Mouse (Mus musculus) brain, adult 2 months (tissue): Measurements from ENCODE around the gene Rdx.

Source experiments
- DNase-seq: peaks from one replicate; pipeline ENCODE4 v3.0.0; 2011; ENCODE audit warnings: low read depth, low spot score

The Rdx gene

GRCm38 (mm10) chr9:52047129-52047820, at the start of gene Rdx:
Gene Rdx (plus strand): TSS chr9:52047173.
- DNase-seq, result peak; percentile 34

DNA sequence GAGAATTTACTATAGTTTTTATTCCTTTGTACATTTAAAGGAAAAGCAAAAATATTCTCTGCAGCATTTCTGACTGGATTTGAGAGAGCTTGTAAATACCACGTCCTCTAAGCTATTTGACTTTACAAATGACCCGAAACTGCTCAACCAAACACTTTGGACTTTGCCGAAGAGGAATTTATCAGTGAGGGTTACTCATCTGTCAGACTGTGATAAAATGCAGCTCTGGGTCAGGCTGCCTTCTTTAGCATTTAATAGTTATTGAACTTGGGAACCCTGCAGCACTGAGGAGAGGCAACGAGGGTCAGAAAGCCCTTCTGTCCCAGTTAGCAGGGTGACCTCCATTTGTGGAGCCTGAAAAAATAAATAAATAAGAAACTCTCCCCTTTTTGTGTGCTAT, 43.5 kb upstream of the Rdx start:
- no peak for DNase-seq

- no peak for DNase-seq
Measured at GRCm38 (mm10) chr9:52007341-52007740, 39.6 kb upstream of the Rdx start.

- DNase-seq, result no peak
Measured at GRCm38 (mm10) chr9:52008511-52008910, 38.5 kb upstream of the Rdx start.

- DNase-seq, result peak; percentile 75
Measured at GRCm38 (mm10) chr9:52012311-52012710, 34.7 kb upstream of the Rdx start.

- DNase-seq, result no peak
Measured at GRCm38 (mm10) chr9:52012781-52013436, 34.1 kb upstream of the Rdx start.

DNA sequence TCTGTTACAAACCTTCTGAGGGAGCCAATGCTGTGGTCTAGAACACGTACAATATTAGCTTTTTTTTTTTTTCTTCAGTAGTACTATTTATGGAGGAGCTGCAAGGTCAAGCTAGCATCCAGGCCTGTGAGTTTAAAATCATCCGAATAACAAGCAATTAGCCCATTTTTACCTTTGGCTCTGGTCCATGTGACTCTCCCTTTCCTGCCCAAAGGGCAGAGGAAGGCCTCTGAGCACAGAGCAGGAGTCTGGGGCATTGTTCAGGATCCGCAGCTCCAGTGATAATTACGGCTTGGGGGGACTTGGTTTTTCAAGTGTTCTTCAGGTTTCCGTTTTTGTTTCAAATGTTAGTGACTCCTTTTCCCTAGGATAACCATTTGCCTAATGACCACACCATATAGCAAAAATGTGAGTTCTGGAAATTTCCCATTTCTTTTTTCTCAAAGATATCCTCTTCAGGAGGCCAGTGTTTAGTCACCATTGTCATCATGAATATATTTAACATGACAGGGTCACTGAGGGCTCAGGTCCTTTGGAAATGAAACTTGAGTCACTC, 33.0 kb upstream of the Rdx start:
- DNase-seq, result no peak

DNA sequence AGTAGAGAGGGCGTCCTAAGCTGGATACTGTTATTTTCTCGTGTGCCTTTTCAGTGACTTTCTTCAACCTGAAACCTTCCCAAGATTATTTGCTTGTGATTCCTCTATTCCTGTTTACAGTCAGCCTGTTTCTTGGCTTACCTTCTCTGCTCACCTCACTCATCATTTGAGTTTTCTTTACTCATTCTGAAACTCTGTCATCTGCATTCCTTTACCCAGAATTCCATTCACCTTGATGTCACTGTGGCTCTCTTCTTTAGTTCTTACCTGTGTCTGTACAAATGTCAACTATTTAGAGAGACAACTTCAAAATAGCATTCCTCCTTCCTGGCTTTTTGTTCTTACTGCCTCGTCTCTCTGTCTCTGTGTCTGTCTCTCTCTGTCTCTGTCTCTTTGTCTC, 29.9 kb upstream of the Rdx start:
- DNase-seq, result no peak

DNA sequence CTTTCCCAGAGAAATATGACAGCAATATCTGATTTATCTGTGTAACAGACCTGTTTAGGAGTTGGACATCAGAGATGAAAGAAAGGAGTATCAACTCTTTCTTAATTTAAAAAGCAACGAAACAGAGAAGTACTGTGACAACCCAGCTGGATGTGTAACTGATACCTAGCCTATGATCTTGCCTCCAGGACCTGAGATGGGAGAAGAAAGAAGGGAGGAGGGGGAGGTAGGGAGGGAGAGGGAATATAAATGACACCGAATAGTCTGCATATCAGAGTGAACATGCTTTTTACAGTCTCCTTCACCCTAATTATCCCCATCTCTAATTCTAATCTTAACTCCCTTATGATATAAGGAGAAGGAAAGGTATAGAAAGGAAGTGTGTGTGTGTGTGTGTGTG, 29.1 kb upstream of the Rdx start:
- no peak for DNase-seq

- no peak for DNase-seq
Measured at GRCm38 (mm10) chr9:52018505-52018904, 28.5 kb upstream of the Rdx start.

- DNase-seq, result no peak
Measured at GRCm38 (mm10) chr9:52027257-52028020, 19.5 kb upstream of the Rdx start.

DNA sequence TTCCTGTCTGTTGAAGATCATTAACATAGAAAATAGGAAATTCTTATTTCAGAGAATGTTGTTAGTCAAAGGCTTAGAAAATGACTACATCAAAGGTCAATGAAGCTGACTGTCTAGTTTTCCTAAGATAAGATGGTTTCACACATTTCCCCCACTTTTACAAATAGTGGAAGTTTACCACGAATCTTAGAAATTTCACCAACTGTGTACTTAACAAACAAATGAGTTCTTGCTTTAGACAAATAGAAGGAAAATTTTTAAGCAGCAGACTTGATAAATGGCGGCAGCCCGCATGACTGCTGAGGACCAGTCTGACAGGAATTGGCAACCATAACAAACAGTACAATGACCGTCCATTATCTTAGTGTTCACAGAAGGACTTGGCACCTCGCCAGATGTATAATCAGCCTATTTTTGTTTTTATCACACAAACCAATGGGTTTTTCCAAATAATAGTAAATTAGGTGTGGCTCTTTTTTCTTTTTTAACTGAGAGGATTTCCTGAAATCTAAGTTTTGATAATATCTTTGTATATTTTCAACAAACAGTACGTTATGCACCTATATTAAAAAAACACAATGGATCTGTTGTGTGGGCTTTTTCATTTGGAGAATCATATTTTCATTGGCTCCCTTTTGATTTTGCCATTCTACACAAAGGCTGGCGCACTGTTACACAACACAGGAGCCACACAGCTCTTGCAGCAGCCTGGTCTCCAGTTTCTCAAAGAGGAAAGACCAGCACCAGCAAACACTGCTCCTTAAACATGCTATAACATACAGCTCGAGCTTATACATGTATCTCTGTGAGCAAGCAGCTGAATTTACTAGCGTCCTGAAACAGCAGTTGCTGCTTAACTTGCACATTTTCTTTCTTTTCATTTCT, 18.2 kb upstream of the Rdx start:
- DNase-seq, result peak; percentile 61

DNA sequence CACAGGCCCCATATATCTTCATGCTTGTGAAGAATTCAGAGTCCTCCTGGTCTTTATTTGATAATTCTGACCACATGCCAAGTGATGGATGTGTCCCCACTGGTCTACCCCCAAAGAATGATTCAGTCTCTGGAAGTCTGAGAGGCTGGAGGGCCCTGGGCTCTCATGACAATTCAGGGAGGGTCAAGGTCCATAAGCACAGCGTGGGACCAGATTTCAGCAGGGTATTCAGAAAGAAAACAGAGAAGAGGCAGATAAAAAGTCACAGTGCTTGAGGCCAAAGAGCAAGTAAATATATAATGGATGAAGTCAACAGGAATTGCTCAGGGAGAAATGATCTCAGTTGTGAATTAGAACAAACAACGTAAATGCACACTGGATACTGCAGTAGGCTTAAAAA, 15.5 kb upstream of the Rdx start:
- DNase-seq, result no peak

DNA sequence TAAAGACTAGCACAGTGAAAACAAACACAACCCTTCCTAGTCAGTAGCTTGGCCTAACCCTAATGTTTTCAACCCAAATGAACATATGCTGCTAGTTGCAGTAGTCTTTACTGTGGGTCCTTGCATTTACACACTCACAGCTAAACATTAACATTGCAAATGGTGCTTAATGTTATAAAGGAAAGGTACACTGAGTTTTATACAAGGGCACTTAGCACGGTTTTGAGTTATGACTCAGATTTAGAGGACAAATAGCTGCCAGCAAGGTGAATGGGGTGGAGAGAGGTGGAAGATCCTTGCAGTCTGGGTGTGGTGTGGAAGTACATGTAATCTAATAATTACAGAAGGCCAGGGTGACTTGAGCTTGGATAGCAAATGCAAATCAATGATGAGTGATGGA, 9.5 kb upstream of the Rdx start:
- DNase-seq, result no peak

DNA sequence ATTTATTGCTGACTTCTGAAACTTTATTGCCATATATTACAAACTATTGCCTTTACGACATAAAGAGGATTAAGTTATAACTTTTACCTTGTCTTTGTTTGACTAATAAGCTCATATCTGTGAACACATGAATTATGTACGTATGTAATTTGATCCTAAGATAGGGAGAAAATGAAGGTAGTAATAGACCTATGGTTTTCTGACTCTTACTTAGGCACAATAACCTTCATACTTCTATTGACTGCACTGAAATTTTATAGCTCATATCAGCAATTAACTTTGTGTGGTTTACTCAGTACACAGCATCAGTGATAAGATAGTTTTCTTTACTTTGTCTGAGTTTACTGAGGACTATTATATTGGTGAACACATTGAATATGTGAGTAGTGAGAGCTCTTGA, 5.3 kb upstream of the Rdx start:
- DNase-seq, result no peak

DNA sequence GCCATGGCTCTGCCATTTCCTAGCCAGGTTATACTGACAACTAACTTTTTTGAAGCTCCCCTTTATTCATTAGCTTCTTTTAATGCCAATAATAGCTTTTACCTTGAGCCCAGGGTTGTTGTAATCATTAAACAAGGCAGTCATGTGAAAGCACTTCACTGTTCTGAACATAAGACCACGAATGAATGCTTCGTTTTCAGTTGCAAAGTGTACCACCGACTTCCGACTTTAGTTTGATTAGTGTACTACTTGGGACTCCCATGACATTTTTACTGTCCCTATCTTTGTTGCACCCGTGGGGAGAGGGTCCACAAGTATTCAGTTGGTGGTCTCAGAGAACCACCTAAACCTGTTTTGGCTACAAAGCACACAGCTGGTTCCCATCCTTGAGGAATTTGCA, 287 bp upstream of the Rdx start:
- no peak for DNase-seq

DNA sequence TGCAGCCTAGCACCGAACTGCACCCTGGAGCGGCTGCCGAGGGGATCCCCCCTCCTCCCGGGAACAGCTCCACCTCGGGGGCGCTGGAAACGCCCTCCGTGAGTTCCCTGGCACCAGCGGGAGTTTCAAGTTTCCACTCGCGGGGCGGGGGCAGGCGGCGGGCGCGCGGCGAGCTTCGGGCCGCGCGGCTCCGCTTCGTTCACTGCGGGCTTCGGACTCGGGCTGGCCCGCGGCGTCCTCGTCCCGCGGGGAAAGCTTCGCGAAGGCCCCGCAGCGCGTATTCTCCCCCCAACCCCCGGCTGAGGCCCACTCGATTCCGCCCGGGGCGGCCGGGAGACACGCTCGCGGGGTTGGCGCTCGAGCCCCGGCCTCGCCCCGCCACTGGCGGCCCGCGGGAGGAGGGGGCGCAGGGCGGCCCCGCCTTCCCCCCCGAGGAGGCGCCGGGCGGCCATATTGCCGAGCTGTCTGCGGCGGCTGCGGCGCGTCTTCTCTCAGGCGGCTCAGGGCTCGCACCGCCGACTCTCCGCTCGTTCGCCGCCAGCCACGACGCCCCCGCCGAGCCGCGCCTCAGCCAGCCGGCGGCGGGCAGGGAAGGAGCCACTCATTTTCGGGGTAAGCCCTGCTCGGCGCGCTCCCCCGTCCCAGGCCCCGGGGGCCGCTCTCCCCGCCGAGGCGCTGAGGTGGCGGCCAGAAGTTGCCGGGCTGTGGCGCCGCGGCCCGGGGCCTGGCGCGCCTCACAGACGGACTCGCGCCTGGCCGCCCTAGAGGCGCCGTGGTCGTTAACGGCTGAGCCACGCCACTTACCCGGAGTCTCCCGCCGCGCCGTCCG, 1.1 kb downstream of the Rdx start:
- peak; percentile 86 for DNase-seq

- peak; percentile 55 for DNase-seq
Measured at GRCm38 (mm10) chr9:52048650-52049081, 1.7 kb downstream of the Rdx start.

GRCm38 (mm10) chr9:52049605-52050004, 2.6 kb downstream of the Rdx start:
- DNase-seq, result peak; percentile 15

DNA sequence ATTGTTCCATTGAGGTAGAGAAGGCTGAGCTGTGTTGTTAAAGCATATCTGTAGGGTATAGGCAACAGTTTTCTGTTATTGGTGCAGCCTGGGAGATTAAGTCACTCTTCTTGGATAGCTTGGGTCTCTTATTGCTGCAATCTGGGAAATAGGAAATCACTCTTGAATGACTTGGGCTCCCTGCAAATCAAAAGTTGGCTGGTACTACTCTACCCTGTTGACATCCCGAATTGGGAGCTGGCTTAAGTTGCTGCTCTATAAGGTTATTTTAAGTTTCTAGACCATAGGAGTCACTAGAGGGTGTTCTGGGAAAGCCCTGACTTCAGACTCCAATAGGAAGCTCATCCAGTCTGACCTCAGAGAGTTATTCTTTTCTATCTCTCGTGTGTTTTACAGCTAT, 3.4 kb downstream of the Rdx start:
- DNase-seq, result no peak

GRCm38 (mm10) chr9:52052221-52052620, 5.2 kb downstream of the Rdx start:
- no peak for DNase-seq
